Mouse (Mus musculus): ENCODE results near the gene Lhfpl3. TPM values are rescaled to one million over a fixed set of nuclear protein-coding genes. Genes with fewer than 3 reads are reported as not detected.

The Lhfpl3 gene
- polyA plus RNA-seq, 1 experiment from 2014 or later = 0.26 TPM

DNA sequence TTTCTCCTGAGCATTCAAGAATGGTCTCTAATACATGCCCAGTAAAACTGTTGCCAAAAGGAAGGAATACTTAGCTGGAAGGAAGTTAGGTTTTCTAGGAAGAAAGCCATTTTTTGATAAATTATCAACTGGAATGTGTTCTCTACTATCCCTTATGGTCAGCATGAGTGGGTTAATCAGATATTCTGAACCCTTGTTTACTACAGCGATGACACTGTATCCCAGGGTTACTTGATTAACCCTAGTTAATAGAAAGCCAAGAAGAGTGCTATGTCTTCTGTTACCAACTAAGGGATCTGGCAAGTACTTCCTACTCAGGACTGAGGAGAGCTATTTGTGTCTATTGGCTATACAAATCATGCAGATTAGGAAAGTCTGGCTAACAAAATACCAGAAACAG, 349.0 kb downstream of the Lhfpl3 start:
- WGBS = 93% methylated on average over 1 of the region's 1 CpGs
- no peaks in the 10 kb centered on the region for H3K27me3 ChIP-seq (ENCODE audit: poor library complexity, severe bottlenecking)
- no peak overlapping the region for H3K4me3 ChIP-seq
- no peaks in the 10 kb centered on the region for H3K36me3 ChIP-seq (replicated peaks)
- H3K4me1 ChIP-seq = 0 out of 2 replicates have a peak, but pooled peaks cover 4% of the 10 kb centered on the region
- H3K9me3 ChIP-seq = no peaks in the 10 kb centered on the region
- H3K27ac ChIP-seq = no peak overlapping the region
- DNase-seq (ENCODE audit: extremely low spot score, low spot score) = no peak

DNA sequence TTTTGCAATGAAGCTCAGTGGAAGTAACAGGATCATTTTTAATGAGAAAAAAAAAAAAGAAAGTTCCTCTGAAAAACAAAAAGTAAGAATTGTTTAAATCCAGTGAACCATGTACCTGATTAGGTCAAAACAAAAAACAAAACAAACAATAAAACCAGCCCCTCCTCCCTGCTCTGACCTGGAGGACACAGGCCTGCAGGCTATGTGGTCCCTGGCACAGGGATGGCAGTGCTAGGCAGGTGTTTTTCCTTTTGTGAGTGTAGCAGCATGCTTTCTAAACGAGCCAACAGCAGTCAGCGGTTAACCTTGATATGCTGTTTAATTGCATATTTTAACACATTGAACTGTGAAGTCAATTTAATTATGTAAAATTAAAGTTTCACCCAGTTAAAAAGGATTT, 360.7 kb downstream of the Lhfpl3 start:
- 66% methylated on average over 2 of the region's 2 CpGs for WGBS
- no peaks in the 10 kb centered on the region for H3K4me1 ChIP-seq
- no peak for DNase-seq (ENCODE audit: extremely low spot score, low spot score)
- no peaks in the 10 kb centered on the region for H3K36me3 ChIP-seq (replicated peaks)
- H3K27me3 ChIP-seq (ENCODE audit: poor library complexity, severe bottlenecking) = no peaks in the 10 kb centered on the region
- H3K27ac ChIP-seq = no peak overlapping the region
- no peak overlapping the region for H3K4me3 ChIP-seq
- H3K9me3 ChIP-seq = no peaks in the 10 kb centered on the region

DNA sequence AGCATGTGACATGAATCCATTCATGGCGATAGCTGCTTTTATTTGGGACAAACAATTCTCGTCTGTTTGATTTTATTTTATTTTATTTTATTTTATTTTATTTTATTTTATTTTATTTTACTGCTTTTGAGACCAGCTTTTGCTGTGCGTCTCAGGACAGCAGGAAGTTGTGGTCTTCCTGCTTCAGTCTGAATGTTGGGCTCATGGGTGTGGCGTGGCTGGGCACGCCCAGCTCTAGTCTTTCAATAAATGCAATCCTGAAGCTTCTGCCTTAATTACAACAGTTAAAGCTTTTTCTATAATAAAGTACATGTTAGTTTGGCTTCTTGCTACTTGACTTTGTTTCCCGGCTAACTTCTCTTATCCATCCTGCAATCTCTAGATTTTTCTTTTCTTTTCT, 365.4 kb downstream of the Lhfpl3 start:
- H3K9me3 ChIP-seq = no peaks in the 10 kb centered on the region
- H3K4me3 ChIP-seq = no peak overlapping the region
- no peaks in the 10 kb centered on the region for H3K4me1 ChIP-seq
- WGBS = 90% methylated on average over 6 of the region's 6 CpGs
- H3K27ac ChIP-seq = no peak overlapping the region
- H3K36me3 ChIP-seq (replicated peaks) = no peaks in the 10 kb centered on the region
- no peak for DNase-seq (ENCODE audit: extremely low spot score, low spot score)
- H3K27me3 ChIP-seq (ENCODE audit: poor library complexity, severe bottlenecking) = no peaks in the 10 kb centered on the region

DNA sequence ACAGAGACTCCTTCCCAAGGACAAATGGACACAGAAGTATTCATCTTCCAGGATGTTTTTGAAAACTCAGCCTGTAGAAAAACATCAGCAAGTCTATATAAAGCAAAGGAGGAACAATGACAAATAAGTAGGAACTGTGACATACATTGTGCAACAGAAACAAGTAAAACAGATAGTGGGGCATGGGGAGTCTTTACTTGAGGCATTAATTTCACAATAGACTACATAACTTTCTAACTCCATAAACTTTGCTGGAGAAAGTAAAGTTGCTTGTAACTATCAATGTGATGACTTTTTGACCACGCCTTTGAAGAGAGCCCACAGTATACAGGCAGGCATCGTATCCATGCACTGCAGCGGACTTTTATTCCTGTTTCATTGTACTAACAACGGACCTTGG, 368.4 kb downstream of the Lhfpl3 start:
- 91% methylated on average over 4 of the region's 4 CpGs for WGBS
- H3K27me3 ChIP-seq (ENCODE audit: poor library complexity, severe bottlenecking) = no peaks in the 10 kb centered on the region
- H3K9me3 ChIP-seq = no peaks in the 10 kb centered on the region
- H3K4me1 ChIP-seq = no peaks in the 10 kb centered on the region
- no peaks in the 10 kb centered on the region for H3K36me3 ChIP-seq (replicated peaks)
- no peak for DNase-seq (ENCODE audit: extremely low spot score, low spot score)
- H3K27ac ChIP-seq = no peak overlapping the region
- no peak overlapping the region for H3K4me3 ChIP-seq

DNA sequence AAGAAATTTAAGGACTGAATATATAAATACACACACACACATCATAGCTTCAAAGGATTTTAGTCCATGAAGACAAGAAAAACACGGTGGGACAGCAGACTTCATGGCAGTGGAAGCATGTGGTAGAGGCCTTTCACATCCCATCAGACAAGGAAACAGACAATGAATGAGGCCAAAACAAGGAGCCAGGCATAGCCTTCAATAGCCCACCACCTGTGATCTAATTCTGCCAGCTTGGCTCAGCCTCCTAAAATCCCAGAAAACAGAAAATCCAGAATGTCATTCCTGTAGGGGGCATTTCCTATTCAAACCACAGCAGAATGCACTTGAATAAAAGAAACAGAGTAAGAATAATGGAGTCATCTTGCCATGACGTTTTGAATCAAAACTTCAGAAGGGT, 381.0 kb downstream of the Lhfpl3 start:
- Histone ChIP-seq H3K4me1 (no peaks in the 10 kb centered on the region), H3K36me3 (replicated peaks) (no peaks in the 10 kb centered on the region), H3K4me3 (no peak overlapping the region), H3K9me3 (no peaks in the 10 kb centered on the region), H3K27me3 (ENCODE audit: poor library complexity, severe bottlenecking) (no peaks in the 10 kb centered on the region), H3K27ac (no peak overlapping the region)
- WGBS = 49% methylated on average over 2 of the region's 2 CpGs
- DNase-seq (ENCODE audit: extremely low spot score, low spot score) = no peak

DNA sequence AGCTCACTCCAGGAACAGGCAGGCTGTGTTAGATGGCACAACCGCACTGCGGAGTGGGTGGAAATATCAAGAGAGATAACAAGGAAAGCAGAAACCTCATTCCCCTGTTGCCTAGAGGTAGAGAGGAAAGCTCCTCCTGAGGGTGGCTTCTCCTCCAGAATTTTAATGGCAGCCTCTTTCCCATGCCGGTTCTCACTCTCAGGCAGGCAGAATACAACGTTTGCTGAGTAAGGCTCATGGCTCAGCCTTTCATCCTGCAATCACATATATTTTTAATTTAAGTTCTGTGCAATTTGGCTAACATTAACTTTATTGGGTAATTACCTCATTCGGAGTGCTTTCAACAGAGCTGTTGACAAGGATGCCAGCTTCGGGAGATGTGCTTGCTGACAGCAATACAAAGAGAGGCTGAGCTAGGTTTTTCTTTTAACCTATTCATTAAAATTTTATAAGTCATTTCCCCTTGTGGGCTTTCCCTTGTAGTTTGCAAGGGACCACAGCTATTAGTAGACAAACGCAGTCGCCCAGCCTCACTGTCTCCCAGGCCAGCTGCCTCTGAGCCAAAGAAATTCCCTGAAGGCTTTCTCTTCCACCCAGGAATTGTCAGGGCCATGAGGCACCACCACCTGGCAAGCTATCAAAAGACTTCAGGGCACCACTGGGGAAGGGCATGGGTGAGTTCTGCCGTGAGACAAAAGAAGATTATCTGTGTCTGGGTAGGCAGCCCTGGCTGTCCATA, 394.5 kb downstream of the Lhfpl3 start:
- Histone ChIP-seq H3K4me3 (no peak overlapping the region), H3K27ac (no peak overlapping the region), H3K4me1 (0 out of 2 replicates have a peak, but pooled peaks cover 5% of the 10 kb centered on the region), H3K27me3 (ENCODE audit: poor library complexity, severe bottlenecking) (no peaks in the 10 kb centered on the region), H3K9me3 (no peaks in the 10 kb centered on the region), H3K36me3 (replicated peaks) (no peaks in the 10 kb centered on the region)
- 88% methylated on average over 9 of the region's 9 CpGs for WGBS
- DNase-seq (ENCODE audit: extremely low spot score, low spot score) = no peak

DNA sequence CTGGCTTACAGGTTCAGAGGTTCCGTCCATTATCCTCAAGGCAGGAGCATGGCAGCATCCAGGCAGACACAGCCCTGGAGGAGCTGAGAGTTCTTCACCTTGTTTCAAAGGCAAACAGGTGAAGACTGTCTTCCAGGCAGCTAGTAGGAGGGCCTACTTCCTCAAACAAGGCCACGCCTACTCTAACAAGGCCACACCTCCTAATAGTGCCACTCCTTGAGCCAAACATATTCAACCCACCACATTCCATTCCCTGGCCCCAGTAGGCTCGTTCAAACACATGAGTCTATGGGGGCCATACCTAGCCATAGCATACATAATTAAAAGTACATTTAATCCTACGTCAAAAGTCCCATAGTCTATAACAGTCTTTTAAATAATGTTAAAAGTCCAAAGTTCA, 407.4 kb downstream of the Lhfpl3 start:
- Histone ChIP-seq H3K27ac (no peak overlapping the region), H3K9me3 (no peaks in the 10 kb centered on the region), H3K4me1 (no peaks in the 10 kb centered on the region), H3K36me3 (replicated peaks) (no peaks in the 10 kb centered on the region), H3K27me3 (ENCODE audit: poor library complexity, severe bottlenecking) (no peaks in the 10 kb centered on the region), H3K4me3 (no peak overlapping the region)
- 80% methylated on average over 4 of the region's 4 CpGs for WGBS
- no peak for DNase-seq (ENCODE audit: extremely low spot score, low spot score)

DNA sequence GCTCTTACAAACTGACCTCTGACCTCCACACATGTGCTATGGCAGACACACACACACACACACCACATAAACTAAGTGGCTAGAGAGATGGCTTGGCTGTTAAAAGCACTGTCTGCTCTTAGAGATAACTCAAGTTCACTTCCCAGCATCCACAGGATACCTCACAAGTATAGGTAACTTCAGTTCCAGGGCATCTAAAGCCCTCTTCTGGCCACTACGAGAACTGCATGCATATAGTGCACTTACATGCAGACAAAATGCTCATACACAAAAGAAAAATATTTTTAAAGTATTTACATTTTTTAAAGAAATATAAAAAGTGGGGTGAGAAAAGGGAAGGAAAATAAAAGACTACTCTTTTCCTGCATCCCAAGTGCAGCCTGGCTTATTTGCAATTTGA, 408.6 kb downstream of the Lhfpl3 start:
- WGBS = 91% methylated on average over 1 of the region's 1 CpGs
- H3K27me3 ChIP-seq (ENCODE audit: poor library complexity, severe bottlenecking) = no peaks in the 10 kb centered on the region
- H3K27ac ChIP-seq = no peak overlapping the region
- DNase-seq (ENCODE audit: extremely low spot score, low spot score) = no peak
- H3K9me3 ChIP-seq = no peaks in the 10 kb centered on the region
- H3K4me3 ChIP-seq = no peak overlapping the region
- no peaks in the 10 kb centered on the region for H3K4me1 ChIP-seq
- no peaks in the 10 kb centered on the region for H3K36me3 ChIP-seq (replicated peaks)

DNA sequence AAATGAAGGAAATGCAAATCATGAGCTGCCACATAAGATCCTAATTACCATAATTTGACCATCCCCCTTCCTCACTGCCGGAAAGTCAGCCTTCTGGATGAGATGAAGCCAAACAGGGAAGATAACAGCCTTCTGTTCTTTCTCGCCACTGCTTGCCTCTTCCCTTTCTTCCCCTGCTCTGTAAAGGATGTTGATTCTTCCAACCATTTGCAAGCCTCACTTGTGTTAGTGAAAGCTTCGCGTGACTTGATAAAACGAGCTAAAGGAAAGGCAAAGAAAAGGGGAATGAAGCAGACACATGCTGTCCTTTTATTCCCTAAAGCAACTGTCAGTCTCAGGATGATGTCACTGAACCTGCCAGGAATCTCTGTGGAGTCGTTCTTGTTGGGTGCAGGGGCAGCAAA, 420.1 kb downstream of the Lhfpl3 start:
- no peak overlapping the region for H3K27ac ChIP-seq
- DNase-seq (ENCODE audit: extremely low spot score, low spot score) = no peak
- 31% methylated on average over 6 of the region's 6 CpGs for WGBS
- no peaks in the 10 kb centered on the region for H3K27me3 ChIP-seq (ENCODE audit: poor library complexity, severe bottlenecking)
- no peaks in the 10 kb centered on the region for H3K9me3 ChIP-seq
- H3K4me3 ChIP-seq = no peak overlapping the region
- peaks cover 7% of the 10 kb centered on the region for H3K4me1 ChIP-seq
- no peaks in the 10 kb centered on the region for H3K36me3 ChIP-seq (replicated peaks)

DNA sequence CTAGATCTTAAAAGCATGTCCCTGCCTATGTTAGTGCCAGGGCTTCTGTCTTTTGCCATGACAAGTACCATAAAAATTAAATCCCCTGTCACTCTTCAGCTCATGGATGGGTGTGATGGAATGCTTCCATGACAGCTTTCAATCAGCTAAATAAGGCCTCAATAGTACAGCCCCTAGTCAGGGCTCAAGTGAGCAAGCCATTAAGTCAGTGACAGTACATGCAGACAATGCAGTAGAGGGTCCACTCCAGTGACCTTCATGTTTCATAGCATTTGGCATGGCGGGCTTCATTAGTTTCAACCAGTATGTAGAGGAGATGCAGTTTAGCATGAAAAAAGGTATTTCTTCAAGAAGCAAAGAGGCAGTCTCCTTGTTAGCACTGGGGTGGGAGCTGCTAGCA, 420.8 kb downstream of the Lhfpl3 start:
- H3K36me3 ChIP-seq (replicated peaks) = no peaks in the 10 kb centered on the region
- no peak overlapping the region for H3K27ac ChIP-seq
- no peaks in the 10 kb centered on the region for H3K27me3 ChIP-seq (ENCODE audit: poor library complexity, severe bottlenecking)
- H3K4me1 ChIP-seq = peaks cover 7% of the 10 kb centered on the region
- no peak overlapping the region for H3K4me3 ChIP-seq
- no peaks in the 10 kb centered on the region for H3K9me3 ChIP-seq
- WGBS = 89% methylated on average over 1 of the region's 1 CpGs
- no peak for DNase-seq (ENCODE audit: extremely low spot score, low spot score)

DNA sequence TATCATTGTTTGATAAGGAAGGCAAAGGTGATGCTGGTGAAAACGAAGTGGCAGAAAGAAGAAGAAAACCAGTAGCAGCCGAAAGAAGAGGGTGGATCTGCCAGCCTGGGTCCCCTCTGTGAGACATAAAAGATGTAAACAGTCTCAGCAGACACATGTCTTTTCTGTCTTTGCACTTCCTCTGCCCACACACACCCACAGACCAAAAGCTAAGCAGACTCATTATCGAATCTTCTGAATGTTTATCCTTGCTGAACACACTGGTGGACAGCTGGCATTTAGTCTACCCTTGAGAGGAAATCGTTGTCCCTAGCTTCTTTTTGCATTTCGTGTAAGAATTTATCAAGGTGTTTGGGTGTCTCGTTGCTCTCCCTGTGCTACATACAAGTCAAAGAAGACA, 443.8 kb downstream of the Lhfpl3 start:
- 91% methylated on average over 6 of the region's 6 CpGs for WGBS
- Histone ChIP-seq H3K9me3 (no peaks in the 10 kb centered on the region), H3K36me3 (replicated peaks) (no peaks in the 10 kb centered on the region), H3K4me1 (no peaks in the 10 kb centered on the region), H3K27me3 (ENCODE audit: poor library complexity, severe bottlenecking) (no peaks in the 10 kb centered on the region), H3K27ac (no peak overlapping the region), H3K4me3 (no peak overlapping the region)
- DNase-seq (ENCODE audit: extremely low spot score, low spot score) = no peak

DNA sequence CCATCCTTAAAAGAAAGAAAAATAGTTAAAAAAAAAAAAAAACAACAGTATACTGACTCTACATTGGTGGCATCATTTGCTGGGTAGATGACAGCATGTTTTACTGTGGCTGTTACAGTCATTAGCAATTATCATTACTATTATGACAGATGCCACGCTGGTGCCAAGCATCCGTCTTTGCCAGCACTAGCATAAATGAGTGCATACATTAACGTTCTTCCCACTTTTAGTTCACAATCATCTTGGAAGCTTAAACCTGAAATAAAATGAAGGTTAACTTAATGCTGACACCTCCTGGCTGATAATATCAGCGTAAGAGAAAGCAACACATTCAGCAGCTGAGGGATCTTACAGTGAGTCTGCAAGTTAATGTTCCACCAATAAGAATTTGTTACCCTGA, 451.0 kb downstream of the Lhfpl3 start:
- no peaks in the 10 kb centered on the region for H3K9me3 ChIP-seq
- H3K4me1 ChIP-seq = no peaks in the 10 kb centered on the region
- H3K36me3 ChIP-seq (replicated peaks) = no peaks in the 10 kb centered on the region
- WGBS = 85% methylated on average over 4 of the region's 4 CpGs
- DNase-seq (ENCODE audit: extremely low spot score, low spot score) = no peak
- H3K27me3 ChIP-seq (ENCODE audit: poor library complexity, severe bottlenecking) = no peaks in the 10 kb centered on the region
- H3K4me3 ChIP-seq = no peak overlapping the region
- H3K27ac ChIP-seq = no peak overlapping the region

DNA sequence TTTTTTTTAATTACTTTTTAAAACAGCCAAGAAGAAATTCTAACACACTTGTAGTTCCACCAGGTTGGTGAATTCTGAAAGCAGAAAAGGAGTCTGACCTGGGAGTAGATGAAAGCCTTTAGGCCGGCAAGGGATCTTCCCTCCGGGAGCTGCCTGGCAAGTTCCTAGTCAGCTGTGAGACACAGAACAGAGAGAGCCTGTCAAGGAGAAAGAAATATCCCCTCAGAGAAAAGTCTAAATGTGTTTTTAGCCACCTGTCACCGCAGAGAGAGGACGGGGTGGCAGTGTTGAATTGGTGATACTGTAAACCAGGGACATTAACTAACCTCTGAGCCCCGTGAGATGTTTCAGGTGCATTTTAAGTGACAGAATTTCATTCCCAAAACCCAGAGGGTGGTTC, 467.2 kb downstream of the Lhfpl3 start:
- Histone ChIP-seq H3K27me3 (ENCODE audit: poor library complexity, severe bottlenecking) (no peaks in the 10 kb centered on the region), H3K36me3 (replicated peaks) (no peaks in the 10 kb centered on the region)

DNA sequence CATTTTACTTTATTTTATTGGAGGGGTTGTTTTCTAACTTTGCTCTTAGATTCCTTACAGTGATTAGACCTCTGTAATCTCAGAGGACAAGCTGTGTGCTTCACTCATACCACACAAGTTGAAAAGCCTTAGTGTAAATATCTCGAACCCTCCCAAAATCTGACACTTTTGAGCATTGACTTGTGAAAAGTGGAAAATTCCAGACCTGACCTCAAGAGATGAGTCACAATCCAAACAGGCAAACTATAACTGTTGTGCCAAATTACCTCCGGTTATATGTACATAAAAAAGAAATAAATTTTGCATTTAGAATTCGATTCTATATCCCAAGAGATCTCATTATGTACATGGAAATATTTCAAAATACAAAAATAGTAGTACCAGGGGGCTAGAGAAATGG, 468.8 kb downstream of the Lhfpl3 start:
- Histone ChIP-seq H3K4me1 (no peaks in the 10 kb centered on the region), H3K27ac (no peak overlapping the region), H3K9me3 (no peaks in the 10 kb centered on the region), H3K4me3 (no peak overlapping the region), H3K36me3 (replicated peaks) (no peaks in the 10 kb centered on the region), H3K27me3 (ENCODE audit: poor library complexity, severe bottlenecking) (no peaks in the 10 kb centered on the region)
- no peak for DNase-seq (ENCODE audit: extremely low spot score, low spot score)
- 92% methylated on average over 3 of the region's 3 CpGs for WGBS

More for the DNA sequence above, 467.2 kb downstream of the Lhfpl3 start:
- H3K4me1 ChIP-seq = no peaks in the 10 kb centered on the region
- H3K27ac ChIP-seq = no peak overlapping the region
- H3K4me3 ChIP-seq = no peak overlapping the region
- DNase-seq (ENCODE audit: extremely low spot score, low spot score) = no peak
- WGBS = 85% methylated on average over 5 of the region's 5 CpGs
- H3K9me3 ChIP-seq = no peaks in the 10 kb centered on the region
